Mouse (Mus musculus): ENCODE results near the gene Grik3. TPM values are rescaled to one million over a fixed set of nuclear protein-coding genes. Genes with fewer than 3 reads are reported as not detected.
"Not testable (repeated sequence)": the region's sequence is repeated elsewhere in the genome, so short reads cannot be mapped to it uniquely, and the experiment has no call there.

The Grik3 gene
- total RNA-seq, 4 experiments from 2014 or later: 0.52 to 0.64 (median 0.60) TPM

- DNase-seq: no peak
Observed at GRCm38 (mm10) chr4:125598677-125599076, 108.2 kb downstream of the Grik3 start.

GRCm38 (mm10) chr4:125599510-125600005, 109.1 kb downstream of the Grik3 start:
- no peak for DNase-seq

GRCm38 (mm10) chr4:125600642-125601041, 110.1 kb downstream of the Grik3 start:
- no peak for DNase-seq

- no peak for DNase-seq
Observed at GRCm38 (mm10) chr4:125601301-125601700, 110.8 kb downstream of the Grik3 start.

- DNase-seq: no peak
Observed at GRCm38 (mm10) chr4:125604494-125604893, 114.0 kb downstream of the Grik3 start.

- no peak for DNase-seq
Observed at GRCm38 (mm10) chr4:125606147-125606546, 115.6 kb downstream of the Grik3 start.

- no peak for DNase-seq
Observed at GRCm38 (mm10) chr4:125607397-125608042, 117.0 kb downstream of the Grik3 start.

- not testable (repeated sequence) for DNase-seq
Observed at GRCm38 (mm10) chr4:125608896-125609295, 118.4 kb downstream of the Grik3 start.

- DNase-seq: no peak
Observed at GRCm38 (mm10) chr4:125609320-125610306, 119.1 kb downstream of the Grik3 start.

- DNase-seq: no peak
Observed at GRCm38 (mm10) chr4:125617851-125618250, 127.4 kb downstream of the Grik3 start.

GRCm38 (mm10) chr4:125618524-125619320, 128.2 kb downstream of the Grik3 start:
- DNase-seq: no peak

GRCm38 (mm10) chr4:125624885-125625678, 134.6 kb downstream of the Grik3 start:
- no peak for DNase-seq

GRCm38 (mm10) chr4:125629544-125629943, 139.0 kb downstream of the Grik3 start:
- peak; percentile 9 for DNase-seq

- no peak for DNase-seq
Observed at GRCm38 (mm10) chr4:125635037-125635436, 144.5 kb downstream of the Grik3 start.

- peak; percentile 79 for DNase-seq
Observed at GRCm38 (mm10) chr4:125636616-125637304, 146.3 kb downstream of the Grik3 start.

- no peak for DNase-seq
Observed at GRCm38 (mm10) chr4:125637364-125637763, 146.9 kb downstream of the Grik3 start.

- no peak for DNase-seq
Observed at GRCm38 (mm10) chr4:125640520-125640919, 150.0 kb downstream of the Grik3 start.

GRCm38 (mm10) chr4:125640921-125641663, 150.6 kb downstream of the Grik3 start:
- DNase-seq: no peak

GRCm38 (mm10) chr4:125644581-125645568, 154.4 kb downstream of the Grik3 start:
- DNase-seq: no peak

All from adrenal gland, adult 8-10 months (tissue).